Mouse (Mus musculus) liver, postnatal 0 days (tissue): Measurements from ENCODE around the gene BC049715. TPM values are rescaled to one million over a fixed set of nuclear protein-coding genes. Genes with fewer than 3 reads are reported as not detected.

ENCODE experiments used
- ATAC-seq: fragments of 200-750 bp; cut with Nextera tagmentation; 2 replicates; pipeline ENCODE4 v1.8.0; 2017; ENCODE audit warnings: mild to moderate bottlenecking, moderate library complexity
- DNase-seq: peaks from one replicate; pipeline ENCODE4 v3.0.0-alpha.2; 2016
- H3K27ac ChIP-seq: fragments of 300-500 bp; sonication (generic); 2 replicates; pipeline ENCODE4 v1.5.1; 2014; ENCODE audit warnings: antibody characterized with exemption, moderate library complexity, mild to moderate bottlenecking, low read depth
- H3K27me3 ChIP-seq: fragments of 300-500 bp; sonication (generic); 2 replicates; pipeline ENCODE4 v1.6.1; 2014; ENCODE audit warnings: low read length, control low read depth, mixed read lengths; ENCODE audit not compliant: insufficient read depth
- H3K36me3 ChIP-seq: fragments of 300-500 bp; sonication (generic); replicated peaks from 2 replicates; pipeline ENCODE4 v1.6.1; 2014; ENCODE audit warnings: mild to moderate bottlenecking, control low read depth, low read length, moderate library complexity, mixed read lengths; ENCODE audit not compliant: insufficient read depth
- H3K4me1 ChIP-seq: fragments of 300-500 bp; sonication (generic); 2 replicates; pipeline ENCODE4 v1.6.1; 2014; ENCODE audit warnings: antibody characterized with exemption, mild to moderate bottlenecking, control low read depth; ENCODE audit not compliant: insufficient read depth
- H3K4me2 ChIP-seq: fragments of 300-500 bp; sonication (generic); 2 replicates; pipeline ENCODE4 v1.6.1; 2014; ENCODE audit warnings: low read depth, mild to moderate bottlenecking, low read length, moderate library complexity, mixed read lengths
- H3K4me3 ChIP-seq: fragments of 300-500 bp; sonication (generic); 2 replicates; pipeline ENCODE4 v1.5.1; 2014; ENCODE audit warnings: low read depth, low read length
- H3K9ac ChIP-seq: fragments of 300-500 bp; sonication (generic); replicated peaks from 2 replicates; pipeline ENCODE4 v1.6.1; 2014; ENCODE audit warnings: mild to moderate bottlenecking, moderate library complexity
- H3K9me3 ChIP-seq: fragments of 300-500 bp; sonication (generic); 2 replicates; pipeline ENCODE4 v1.6.1; 2016; ENCODE audit warnings: mild to moderate bottlenecking, control low read depth, low read length, mixed read lengths
- CTCF ChIP-seq: sonication (generic); IDR thresholded peaks from 2 replicates; pipeline ENCODE4 v1.5.1; 2016; ENCODE audit warnings: antibody characterized with exemption, low read depth
- EP300 ChIP-seq: IDR thresholded peaks from 2 replicates; pipeline ENCODE4 v1.6.1; 2016; ENCODE audit warnings: antibody characterized with exemption, low read depth, mild to moderate bottlenecking
- WGBS: fragments of 180-500 bp; shearing (Covaris S2); extraction: QIAGEN DNeasy Blood & Tissue Kit; methylation state at CpG from one replicate; pipeline ENCODE4 v1.1.7; 2014; ENCODE audit not compliant: insufficient replicate concordance; 5-methylcytosine and 5-hydroxymethylcytosine counted together
- polyA plus RNA-seq: library from polyadenylated mRNA; unstranded; fragments of >200 nt; fragmentation: Nextera tagmentation; extraction: Ambion mirVana; gene quantifications from 2 replicates; pipeline ENCODE4 v1.2.1, GENCODE M21; 2015

Gene BC049715
- polyA plus RNA-seq, 1 experiment from 2014 or later: 0.99 TPM

DNA sequence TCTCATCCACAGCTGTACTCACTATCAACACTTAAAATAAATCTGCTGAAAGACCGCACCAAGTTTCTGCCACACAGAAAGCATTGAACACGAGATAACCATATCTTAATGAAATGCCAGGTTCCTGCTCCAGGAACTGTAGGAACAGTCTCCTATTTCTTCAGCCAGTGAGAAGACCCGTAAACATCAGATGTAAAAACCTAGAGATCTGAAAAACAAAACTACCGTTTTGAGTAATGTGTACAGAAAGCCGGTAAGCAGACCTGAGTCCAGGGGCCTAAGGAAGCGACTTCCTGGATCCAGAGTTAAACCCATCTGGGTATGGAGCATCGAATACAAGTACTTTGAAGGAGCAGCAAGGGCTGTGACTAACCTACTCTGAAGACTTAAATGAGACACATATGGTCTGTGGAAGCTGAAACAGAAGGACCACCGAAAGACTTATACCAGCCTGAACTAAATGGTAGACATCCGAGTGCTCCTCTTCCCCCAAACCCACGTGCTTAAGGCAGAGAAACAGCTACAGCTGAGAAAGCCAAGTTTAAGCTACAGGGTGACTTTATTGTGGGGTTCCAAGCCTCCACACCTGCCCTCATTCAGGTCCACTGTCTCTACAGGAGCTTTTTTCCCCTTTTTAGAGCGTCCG lies 24.2 kb upstream of the BC049715 start:
- Histone ChIP-seq H3K4me3 (peak overlapping the region; percentile 77), H3K9ac (peak overlapping the region; percentile 91), H3K9me3 (no peaks in the 10 kb centered on the region), H3K4me1 (peaks cover 21% of the 10 kb centered on the region), H3K36me3 (no peaks in the 10 kb centered on the region), H3K27ac (peak overlapping the region; percentile 100), H3K27me3 (no peaks in the 10 kb centered on the region), H3K4me2 (peak overlapping the region; percentile 87)
- no peak for TF ChIP-seq EP300
- TF ChIP-seq CTCF: no peak
- no peak for DNase-seq
- 8% methylated on average over 12 of the region's 12 CpGs for WGBS
- no peak; the same call in 1 of the 2 replicates for ATAC-seq

- WGBS: 2% methylated on average over 50 of the region's 50 CpGs
- Histone ChIP-seq H3K4me3 (peak within 1 kb of the TSS; percentile 77), H3K27me3 (no peaks in the 10 kb centered on the region), H3K27ac (peak within 1 kb of the TSS; percentile 100), H3K36me3 (no peaks in the 10 kb centered on the region), H3K4me2 (peak within 1 kb of the TSS; percentile 87), H3K9me3 (no peaks in the 10 kb centered on the region), H3K4me1 (peaks cover 21% of the 10 kb centered on the region), H3K9ac (peak within 1 kb of the TSS; percentile 91)
- no peak for TF ChIP-seq CTCF
- TF ChIP-seq EP300: peak; percentile 89
- DNase-seq: peak; percentile 93
- ATAC-seq: peak; percentile 57
Observed at GRCm38 (mm10) chr6:136803739-136804633, 23.4 kb upstream of the BC049715 start, which contains the start of gene Hist4h4. TSS of gene Hist4h4 (minus strand) at chr6:136804415.

- H3K27me3 ChIP-seq: no peaks in the 10 kb centered on the region
- peak overlapping the region; percentile 91 for H3K9ac ChIP-seq
- ATAC-seq (no peak), DNase-seq (peak; percentile 32)
- H3K36me3 ChIP-seq: no peaks in the 10 kb centered on the region
- H3K27ac ChIP-seq: peak overlapping the region; percentile 100
- H3K4me2 ChIP-seq: peak overlapping the region; percentile 87
- TF ChIP-seq CTCF (no peak), EP300 (no peak)
- no peaks in the 10 kb centered on the region for H3K9me3 ChIP-seq
- peaks cover 25% of the 10 kb centered on the region for H3K4me1 ChIP-seq
- WGBS: 13% methylated on average over 9 of the region's 9 CpGs
- peak overlapping the region; percentile 77 for H3K4me3 ChIP-seq
Observed at GRCm38 (mm10) chr6:136804705-136805408, 22.6 kb upstream of the BC049715 start.

DNA sequence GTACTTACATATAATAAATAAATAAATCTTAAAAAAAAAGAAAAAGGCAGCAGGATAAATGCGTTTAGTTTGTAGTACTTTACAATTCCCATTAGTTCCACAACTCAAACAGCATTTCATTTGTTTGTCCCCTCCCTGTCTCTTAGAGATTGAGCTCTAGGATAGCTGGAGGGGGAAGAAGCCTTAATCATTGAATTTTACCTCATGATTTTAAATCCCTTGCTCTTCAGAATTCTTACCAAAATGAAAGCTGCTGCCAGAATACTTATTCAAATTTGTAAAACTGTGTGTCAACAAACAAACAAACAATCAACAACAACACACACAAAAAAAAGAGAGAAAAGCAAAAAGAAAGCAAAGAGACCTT lies 22.0 kb upstream of the BC049715 start:
- Histone ChIP-seq H3K27ac (peak overlapping the region; percentile 100), H3K9ac (no peak overlapping the region; the same call in none of the 2 replicates), H3K4me3 (peak overlapping the region; percentile 77; the same call in 1 of the 2 replicates), H3K9me3 (no peaks in the 10 kb centered on the region), H3K4me1 (peaks cover 31% of the 10 kb centered on the region), H3K4me2 (peak overlapping the region; percentile 87), H3K27me3 (no peaks in the 10 kb centered on the region), H3K36me3 (peaks cover under 1% of the 10 kb centered on the region; the same call in 1 of the 2 replicates)
- no peak for ATAC-seq
- no peak for TF ChIP-seq EP300
- no peak for TF ChIP-seq CTCF
- WGBS: 71% methylated on average over 1 of the region's 1 CpGs
- no peak for DNase-seq

DNA sequence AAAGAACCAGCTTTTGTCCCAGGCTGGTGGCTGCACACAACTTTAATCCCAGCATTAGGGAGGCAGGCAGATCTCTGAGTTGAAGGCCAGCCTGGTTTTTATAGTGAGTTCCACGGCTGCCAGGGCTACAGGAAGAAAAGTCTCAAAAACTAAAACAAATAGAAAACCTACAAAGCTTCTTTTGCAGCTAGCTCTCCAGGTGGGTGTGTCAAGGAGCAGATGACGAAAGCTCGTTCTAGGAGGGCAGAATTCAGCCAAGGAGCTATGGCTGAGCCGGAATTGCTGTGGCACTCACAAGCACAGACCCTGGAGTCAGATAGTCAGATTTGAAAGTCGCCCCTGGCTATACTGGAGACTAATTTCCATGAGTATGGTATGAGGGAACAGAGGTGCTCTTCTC lies 20.6 kb upstream of the BC049715 start:
- H3K4me1 ChIP-seq: peaks cover 32% of the 10 kb centered on the region
- H3K9ac ChIP-seq: 0 out of 2 replicates have a peak overlapping the region, but pooled peaks have one; percentile 28
- peak overlapping the region; percentile 70 for H3K4me2 ChIP-seq
- TF ChIP-seq CTCF (no peak), EP300 (no peak)
- peaks cover 5% of the 10 kb centered on the region; the same call in 1 of the 2 replicates for H3K36me3 ChIP-seq
- no peaks in the 10 kb centered on the region for H3K9me3 ChIP-seq
- H3K27ac ChIP-seq: 0 out of 2 replicates have a peak overlapping the region, but pooled peaks have one; percentile 78
- DNase-seq (no peak), ATAC-seq (no peak)
- peak overlapping the region; percentile 91; the same call in 1 of the 2 replicates for H3K4me3 ChIP-seq
- H3K27me3 ChIP-seq: no peaks in the 10 kb centered on the region
- WGBS: 80% methylated on average over 5 of the region's 5 CpGs
